Mouse (Mus musculus): ENCODE data around the gene Mapkapk3. TPM values are rescaled to one million over a fixed set of nuclear protein-coding genes. Genes with fewer than 3 reads are reported as not detected.

Mapkapk3 gene
- total and polyA plus RNA-seq, 3 experiments, result 42.3 to 49.9 TPM; not detected in 1

- no peak for TF ChIP-seq GABPA (IDR thresholded peaks at IDR 0.05; ENCODE audit: low read depth, low read length)
- no peak for TF ChIP-seq RCOR1 (IDR thresholded peaks at IDR 0.05; ENCODE audit: low read depth, low read length)
- peak; percentile 60; the same call in 1 of the 2 replicates for TF ChIP-seq BHLHE40 (IDR thresholded peaks at IDR 0.05; ENCODE audit: borderline replicate concordance, low read depth, low read length)
- TF ChIP-seq POLR2AphosphoS2 (IDR thresholded peaks at IDR 0.05; ENCODE audit: low read length), result no peak
- TF ChIP-seq MAX (IDR thresholded peaks at IDR 0.05; ENCODE audit: low read length), result no peak
- TF ChIP-seq ZC3H11A (IDR thresholded peaks at IDR 0.05; ENCODE audit: low read depth, low read length), result no peak
- TF ChIP-seq MEF2A (IDR thresholded peaks at IDR 0.05; ENCODE audit: extremely low read depth, insufficient replicate concordance, low read depth, low read length, poor library complexity, severe bottlenecking), result no peak
- peak; percentile 50 for TF ChIP-seq TAL1 (IDR thresholded peaks at IDR 0.05; ENCODE audit: low read length)
- no peak for TF ChIP-seq CTCF (IDR thresholded peaks at IDR 0.05 in 2 of 3, conservative IDR thresholded peaks at IDR 0.05 in 1 of 3; ENCODE audit: control insufficient read depth in 1 of 3, insufficient read depth in 1 of 3, low read depth in 2 of 3, low read length in 3 of 3, poor library complexity in 1 of 3, severe bottlenecking in 1 of 3)
- no peak for TF ChIP-seq HCFC1 (IDR thresholded peaks at IDR 0.05; ENCODE audit: low read depth, low read length)
- no peak for TF ChIP-seq MAFK (IDR thresholded peaks at IDR 0.05; ENCODE audit: borderline replicate concordance, low read depth, low read length)
- no peak for TF ChIP-seq USF1 (IDR thresholded peaks at IDR 0.05; ENCODE audit: low read depth, low read length)
- peak; percentile 65; the same call in 1 of the 2 replicates for TF ChIP-seq MAZ (IDR thresholded peaks at IDR 0.05; ENCODE audit: low read depth, low read length)
- TF ChIP-seq POLR2AphosphoS5 (IDR thresholded peaks at IDR 0.05; ENCODE audit: borderline replicate concordance, low read depth, low read length), result no peak
These were observed 24.2 kb upstream of the Mapkapk3 start (continued) for GRCm38 (mm10) chr9:107313926-107314325.

- Histone ChIP-seq H3K27ac (ENCODE audit: control insufficient read depth, low read depth, low read length) (peak overlapping the region; percentile 85), H3K9me3 (replicated peaks; ENCODE audit: insufficient read depth, low read length) (no peaks in the 10 kb centered on the region), H3K4me3 (ENCODE audit: control insufficient read depth in 1 of 2, insufficient read depth in 1 of 2, low read depth in 2 of 2, low read length in 2 of 2) (peak overlapping the region; percentile 35 to 46), H3K79me2 (ENCODE audit: control insufficient read depth, insufficient read depth, low read length, poor library complexity) (no peaks in the 10 kb centered on the region), H3K9ac (ENCODE audit: control insufficient read depth, low read depth, low read length, poor library complexity, severe bottlenecking) (peak overlapping the region; percentile 47), H3K4me1 (ENCODE audit: control insufficient read depth in 1 of 2, insufficient read depth in 2 of 2, low read length in 2 of 2) (peaks cover 15 to 31% of the 10 kb centered on the region in 2 experiments), H3K36me3 (ENCODE audit: control insufficient read depth in 1 of 2, insufficient read depth in 2 of 2, low read length in 2 of 2) (peaks cover 0 to 26% of the 10 kb centered on the region in 2 experiments; a peak in 2 of 4 replicates), H3K27me3 (ENCODE audit: control insufficient read depth in 1 of 2, insufficient read depth in 2 of 2, low read length in 2 of 2) (no peaks in the 10 kb centered on the region)
- peak; percentile 92 for DNase-seq (ENCODE audit: low read depth, low spot score)
- peak; percentile 76 for TF ChIP-seq TCF12 (IDR thresholded peaks at IDR 0.05; ENCODE audit: low read depth, low read length)
- TF ChIP-seq CHD1 (IDR thresholded peaks at IDR 0.05; ENCODE audit: low read depth, low read length), result no peak
- peak; percentile 79 for TF ChIP-seq GABPA (IDR thresholded peaks at IDR 0.05; ENCODE audit: low read depth, low read length)
- peak; percentile 57 for TF ChIP-seq HCFC1 (IDR thresholded peaks at IDR 0.05; ENCODE audit: low read depth, low read length)
- no peak for TF ChIP-seq RAD21 (IDR thresholded peaks at IDR 0.05; ENCODE audit: low read depth, low read length)
- TF ChIP-seq TBP (IDR thresholded peaks at IDR 0.05; ENCODE audit: low read depth, low read length), result peak; percentile 88
- TF ChIP-seq POLR2AphosphoS2 (IDR thresholded peaks at IDR 0.05; ENCODE audit: low read length), result peak; percentile 77; the same call in 1 of the 2 replicates
- no peak for TF ChIP-seq USF1 (IDR thresholded peaks at IDR 0.05; ENCODE audit: low read depth, low read length)
- peak; percentile 70; the same call in 1 of the 2 replicates for TF ChIP-seq MYC (IDR thresholded peaks at IDR 0.05; ENCODE audit: low read depth, low read length)
- no peak for TF ChIP-seq TAL1 (IDR thresholded peaks at IDR 0.05; ENCODE audit: low read length)
- TF ChIP-seq NELFE (IDR thresholded peaks at IDR 0.05; ENCODE audit: low read depth, low read length), result peak; percentile 87
- TF ChIP-seq ZMIZ1 (IDR thresholded peaks at IDR 0.05; ENCODE audit: low read depth, low read length), result no peak; the same call in 1 of the 2 replicates
- TF ChIP-seq UBTF (IDR thresholded peaks at IDR 0.05; ENCODE audit: borderline replicate concordance, insufficient read depth, low read depth, low read length), result no peak
- TF ChIP-seq GATA1 (IDR thresholded peaks at IDR 0.05; ENCODE audit: low read depth, low read length), result 0 out of 2 replicates have a peak, but pooled peaks have one; percentile 19
- no peak for TF ChIP-seq E2F4 (IDR thresholded peaks at IDR 0.05; ENCODE audit: borderline replicate concordance, low read depth, low read length)
- TF ChIP-seq SIN3A (IDR thresholded peaks at IDR 0.05; ENCODE audit: low read length), result peak; percentile 82
- TF ChIP-seq MAZ (IDR thresholded peaks at IDR 0.05; ENCODE audit: low read depth, low read length), result peak; percentile 90
- TF ChIP-seq SMC3 (IDR thresholded peaks at IDR 0.05; ENCODE audit: low read depth, low read length), result no peak
- no peak for TF ChIP-seq ZC3H11A (IDR thresholded peaks at IDR 0.05; ENCODE audit: low read depth, low read length)
- peak; percentile 49; the same call in 1 of the 2 replicates for TF ChIP-seq CHD2 (IDR thresholded peaks at IDR 0.05; ENCODE audit: low read length)
- peak; percentile 83 to 91 for TF ChIP-seq EP300 (IDR thresholded peaks at IDR 0.05; ENCODE audit: low read depth in 1 of 2, low read length in 2 of 2)
- peak; percentile 48; the same call in 1 of the 2 replicates for TF ChIP-seq RCOR1 (IDR thresholded peaks at IDR 0.05; ENCODE audit: low read depth, low read length)
- TF ChIP-seq NRF1 (IDR thresholded peaks at IDR 0.05; ENCODE audit: insufficient read depth, low read depth, low read length, poor library complexity, severe bottlenecking), result no peak
- TF ChIP-seq ZNF384 (IDR thresholded peaks at IDR 0.05; ENCODE audit: low read depth, low read length), result no peak
- no peak for TF ChIP-seq ZKSCAN1 (IDR thresholded peaks at IDR 0.05; ENCODE audit: low read depth, low read length)
- TF ChIP-seq MXI1 (IDR thresholded peaks at IDR 0.05; ENCODE audit: low read depth, low read length), result peak; percentile 23
These were observed 23.3 kb upstream of the Mapkapk3 start for GRCm38 (mm10) chr9:107312811-107313584.
